Mouse (Mus musculus) frontal cortex, adult (tissue): Measurements from ENCODE around the gene Eps8l2.
"Not testable (repeated sequence)": the region's sequence is repeated elsewhere in the genome, so short reads cannot be mapped to it uniquely, and the experiment has no call there.

Source experiments
- ATAC-seq: cut with Nextera tagmentation; 2 replicates; pipeline ENCODE4 v1.9.2; 2017; ENCODE audit warnings: mild to moderate bottlenecking, moderate library complexity, mixed read lengths; ENCODE audit not compliant: low TSS enrichment

Eps8l2 gene

DNA sequence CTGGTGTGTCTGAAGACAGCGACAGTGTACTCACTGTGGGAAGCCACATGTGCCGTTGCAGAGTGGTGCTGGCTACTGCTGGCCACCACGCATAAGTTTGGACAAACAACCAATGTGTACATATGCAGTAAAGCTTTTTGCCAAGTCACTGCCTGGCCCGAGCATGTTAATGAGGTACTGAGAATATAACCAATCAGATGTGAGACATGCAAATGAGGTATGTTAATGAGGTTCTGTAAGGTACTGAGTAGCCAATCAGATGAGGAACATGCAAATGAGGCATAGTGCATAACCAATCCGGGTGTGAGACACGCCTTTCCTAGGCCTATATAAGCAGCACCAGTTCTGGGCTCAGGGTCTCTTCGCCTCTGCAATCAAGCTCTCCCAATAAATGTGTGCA, 69.0 kb downstream of the Eps8l2 start:
- not testable (repeated sequence) for ATAC-seq

DNA sequence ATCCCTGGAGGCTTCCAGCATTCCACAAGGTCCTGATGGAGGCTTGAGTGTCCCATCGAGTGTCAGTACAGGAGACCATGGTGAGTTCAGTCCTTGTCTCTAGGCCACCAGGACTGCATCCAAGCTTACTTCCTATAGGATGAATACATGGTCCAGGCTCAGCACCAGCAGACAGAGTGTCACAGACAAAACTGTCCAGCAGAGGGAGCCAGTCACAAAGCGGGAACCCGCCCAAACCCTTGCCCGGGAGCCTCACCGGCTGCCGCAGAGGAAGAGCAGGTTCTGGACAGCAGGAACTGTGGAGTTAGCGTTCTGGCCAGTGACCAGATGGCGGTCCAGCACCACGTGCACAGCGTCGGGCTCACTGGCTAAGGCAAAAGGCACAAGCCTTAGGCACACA, 70.2 kb downstream of the Eps8l2 start:
- ATAC-seq, result peak; percentile 79

DNA sequence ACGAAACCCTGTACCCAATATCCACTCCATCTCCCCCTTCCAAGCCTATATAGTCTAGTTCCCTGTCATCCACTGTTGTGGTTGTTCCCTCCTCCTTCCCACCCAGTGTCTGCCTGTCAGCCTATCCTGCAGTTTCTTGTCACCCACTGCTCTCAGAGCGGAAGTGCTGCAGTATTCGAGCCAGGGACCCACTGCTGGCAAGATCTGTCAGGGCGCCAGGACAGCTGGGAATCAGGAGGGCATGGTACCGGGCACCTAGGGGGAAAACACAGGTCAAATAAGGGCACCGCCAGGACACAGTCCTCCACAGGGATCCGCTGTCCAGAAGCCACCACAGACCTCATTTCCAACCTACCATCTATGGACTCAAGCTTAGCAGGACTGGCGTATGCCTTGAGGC, 72.0 kb downstream of the Eps8l2 start:
- no peak for ATAC-seq

DNA sequence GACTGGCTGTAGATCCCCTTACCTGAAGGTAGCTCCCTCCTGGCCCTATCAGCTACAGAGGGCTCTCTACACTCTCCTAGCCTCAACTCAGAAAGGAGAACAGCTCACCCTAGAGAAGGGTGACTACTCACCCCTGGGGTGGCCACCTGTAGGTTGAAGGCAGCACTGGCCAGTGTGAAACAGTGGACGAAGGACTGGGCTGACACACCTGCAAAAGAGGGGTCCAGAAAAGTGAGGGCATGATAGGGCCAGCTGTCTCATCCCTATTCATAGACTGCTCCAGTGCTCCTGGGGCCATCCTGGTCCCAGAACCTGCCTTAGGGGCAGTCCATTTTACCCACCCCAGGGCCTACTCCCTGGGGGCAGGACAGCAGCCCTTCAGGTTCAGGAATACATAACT, 73.0 kb downstream of the Eps8l2 start:
- ATAC-seq, result no peak
